Mouse (Mus musculus) intestine, embryonic 16.5 days (tissue): ENCODE data around the gene Ovol1. TPM values are rescaled to one million over a fixed set of nuclear protein-coding genes. Genes with fewer than 3 reads are reported as not detected.
A peak's percentile ranks its signal among the peaks of the same experiment; 100 is the strongest.

Experiments used
- ATAC-seq: fragments of 200-750 bp; cut with Nextera tagmentation; 2 replicates; pipeline ENCODE4 v1.8.0; 2017; ENCODE audit warnings: moderate TSS enrichment, moderate library complexity
- H3K27ac ChIP-seq: fragments of 300-500 bp; sonication (generic); 2 replicates; pipeline ENCODE4 v1.5.1; 2014; ENCODE audit warnings: mild to moderate bottlenecking, low read length
- H3K27me3 ChIP-seq: fragments of 300-500 bp; sonication (generic); replicated peaks from 2 replicates; pipeline ENCODE4 v1.6.1; 2014; ENCODE audit warnings: low read length, control low read depth, mixed read lengths; ENCODE audit not compliant: control insufficient read depth, insufficient read depth
- H3K36me3 ChIP-seq: fragments of 300-500 bp; sonication (generic); 2 replicates; pipeline ENCODE4 v1.6.1; 2014; ENCODE audit warnings: low read length, control low read depth; ENCODE audit not compliant: control insufficient read depth, insufficient read depth
- H3K4me1 ChIP-seq: fragments of 300-500 bp; sonication (generic); 2 replicates; pipeline ENCODE4 v1.6.1; 2014; ENCODE audit warnings: low read length, control low read depth, mixed read lengths; ENCODE audit not compliant: control insufficient read depth, insufficient read depth
- H3K4me2 ChIP-seq: fragments of 300-500 bp; sonication (generic); 2 replicates; pipeline ENCODE4 v1.6.1; 2014; ENCODE audit warnings: low read depth, low read length, control low read depth
- H3K4me3 ChIP-seq: fragments of 300-500 bp; sonication (generic); 2 replicates; pipeline ENCODE4 v1.5.1; 2014; ENCODE audit warnings: mild to moderate bottlenecking, low read length
- H3K9ac ChIP-seq: fragments of 300-500 bp; sonication (generic); 2 replicates; pipeline ENCODE4 v1.6.1; 2014; ENCODE audit warnings: low read depth, low read length
- H3K9me3 ChIP-seq: fragments of 300-500 bp; sonication (generic); 2 replicates; pipeline ENCODE4 v1.6.1; 2016; ENCODE audit warnings: low read length, control low read depth; ENCODE audit not compliant: control insufficient read depth
- WGBS: fragments of 180-500 bp; shearing (Covaris S2); extraction: QIAGEN DNeasy Blood & Tissue Kit; methylation state at CpG from one replicate; pipeline ENCODE4 v1.1.7; 2014; 5-methylcytosine and 5-hydroxymethylcytosine counted together
- polyA plus RNA-seq: library from polyadenylated mRNA; unstranded; fragments of >200 nt; fragmentation: Nextera tagmentation; extraction: Ambion mirVana; gene quantifications from 2 replicates; pipeline ENCODE4 v1.2.1, GENCODE M21; 2015

Ovol1 gene
- polyA plus RNA-seq, 1 experiment from 2014 or later: 24.4 TPM

DNA sequence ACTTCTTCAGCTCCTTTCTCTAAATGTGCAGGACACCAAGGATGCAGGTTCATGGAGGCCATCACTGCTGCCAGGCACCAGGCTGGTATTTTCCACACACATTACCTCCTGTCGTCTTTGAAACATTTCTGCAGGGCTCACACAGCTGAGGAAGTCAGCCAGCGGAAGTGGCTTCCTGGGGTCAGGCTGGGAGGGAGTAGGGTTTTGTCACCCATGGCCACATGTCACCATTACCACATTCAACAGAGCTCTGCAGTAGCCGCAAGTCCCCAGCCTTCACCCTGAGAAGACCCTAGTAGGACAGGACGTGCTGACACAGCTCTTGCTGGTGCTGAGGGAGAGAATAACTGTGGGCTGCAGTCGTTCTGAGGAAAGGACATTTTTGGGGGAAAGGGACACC is 11.4 kb upstream of the Ovol1 start:
- peaks cover 20% of the 10 kb centered on the region for H3K4me1 ChIP-seq
- no peaks in the 10 kb centered on the region for H3K9me3 ChIP-seq
- no peak overlapping the region for H3K4me2 ChIP-seq
- H3K36me3 ChIP-seq: peaks cover 5% of the 10 kb centered on the region
- 70% methylated on average over 5 of the region's 5 CpGs for WGBS
- H3K27me3 ChIP-seq: no peaks in the 10 kb centered on the region
- H3K4me3 ChIP-seq: no peak overlapping the region
- ATAC-seq: no peak
- H3K9ac ChIP-seq: no peak overlapping the region
- H3K27ac ChIP-seq: no peak overlapping the region

DNA sequence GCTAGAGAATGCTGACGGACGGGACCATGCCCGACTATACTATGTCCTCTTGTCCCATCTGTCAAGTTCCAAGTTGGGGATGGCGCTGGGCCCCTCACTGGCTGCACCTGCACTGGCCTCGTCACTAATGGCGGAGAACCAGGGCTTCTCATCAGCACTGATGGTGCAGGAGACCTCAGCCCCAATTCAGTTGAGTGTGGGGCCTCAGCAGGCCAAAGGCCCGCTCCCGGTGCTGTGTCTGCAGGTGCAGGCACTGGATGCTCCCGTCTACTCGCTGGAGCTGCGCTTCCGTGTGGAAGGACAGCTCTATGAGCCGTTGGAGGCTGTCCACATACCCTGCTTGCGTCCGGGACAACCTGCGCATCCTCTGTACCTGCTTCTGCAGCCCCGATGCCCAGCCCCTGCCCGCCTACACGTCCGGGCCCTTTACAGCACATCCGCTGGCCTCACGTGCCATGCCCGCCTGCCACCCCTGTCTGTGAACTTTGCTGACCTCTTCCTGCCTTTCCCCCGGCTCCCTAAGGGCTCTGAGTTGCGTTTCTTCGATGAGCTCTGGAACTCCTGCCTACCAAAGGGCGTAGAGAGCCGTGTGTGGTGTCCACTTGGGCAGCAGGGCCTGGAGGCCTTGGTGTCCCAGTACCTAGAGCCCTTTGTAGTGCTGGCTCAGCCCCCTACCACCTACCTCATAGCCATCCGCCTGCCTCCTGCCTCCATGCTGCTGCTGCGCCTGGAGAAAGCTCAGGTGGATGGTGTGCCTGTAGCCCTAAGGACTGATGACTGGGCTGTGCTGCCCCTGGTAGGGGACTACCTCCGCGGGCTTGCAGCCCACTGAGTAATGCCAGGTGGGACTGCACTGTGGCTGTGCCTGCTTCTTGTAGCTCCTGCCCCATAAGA is 10.2 kb upstream of the Ovol1 start:
- Histone ChIP-seq H3K9ac (peak overlapping the region; percentile 10; the same call in 1 of the 2 replicates), H3K9me3 (no peaks in the 10 kb centered on the region), H3K27me3 (no peaks in the 10 kb centered on the region), H3K4me3 (no peak overlapping the region), H3K4me1 (peaks cover 29% of the 10 kb centered on the region), H3K4me2 (no peak overlapping the region), H3K27ac (no peak overlapping the region), H3K36me3 (peaks cover 5% of the 10 kb centered on the region)
- no peak for ATAC-seq
- whole genome bisulfite sequencing: 88% methylated on average over 32 of the region's 32 CpGs

DNA sequence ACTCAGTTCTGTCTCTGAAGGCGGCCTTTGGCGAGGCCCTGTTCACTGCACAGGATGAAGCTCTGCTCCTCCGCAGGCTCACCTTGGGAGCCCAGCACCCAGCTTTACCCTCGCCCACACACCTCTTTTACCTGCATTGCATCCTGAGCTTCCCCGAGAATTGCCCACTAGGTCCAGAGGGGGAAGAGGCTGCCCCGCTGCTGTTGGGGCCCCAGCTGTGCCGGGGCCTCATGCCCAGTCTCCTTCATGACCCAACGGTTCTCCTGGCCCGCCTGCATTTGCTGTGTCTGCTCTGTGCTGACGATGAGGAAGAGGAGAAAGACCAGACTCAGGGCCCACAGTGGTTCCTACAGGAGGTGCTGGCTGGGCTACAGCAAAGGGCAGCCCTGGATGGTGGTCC is 9.1 kb upstream of the Ovol1 start:
- Histone ChIP-seq H3K4me3 (peak overlapping the region; percentile 80; the same call in 1 of the 2 replicates), H3K9me3 (no peaks in the 10 kb centered on the region), H3K4me2 (no peak overlapping the region; the same call in 1 of the 2 replicates), H3K4me1 (peaks cover 31% of the 10 kb centered on the region), H3K9ac (peak overlapping the region; percentile 89), H3K27ac (no peak overlapping the region), H3K36me3 (peaks cover 5% of the 10 kb centered on the region), H3K27me3 (no peaks in the 10 kb centered on the region)
- 86% methylated on average over 10 of the region's 10 CpGs for WGBS
- ATAC-seq: no peak

DNA sequence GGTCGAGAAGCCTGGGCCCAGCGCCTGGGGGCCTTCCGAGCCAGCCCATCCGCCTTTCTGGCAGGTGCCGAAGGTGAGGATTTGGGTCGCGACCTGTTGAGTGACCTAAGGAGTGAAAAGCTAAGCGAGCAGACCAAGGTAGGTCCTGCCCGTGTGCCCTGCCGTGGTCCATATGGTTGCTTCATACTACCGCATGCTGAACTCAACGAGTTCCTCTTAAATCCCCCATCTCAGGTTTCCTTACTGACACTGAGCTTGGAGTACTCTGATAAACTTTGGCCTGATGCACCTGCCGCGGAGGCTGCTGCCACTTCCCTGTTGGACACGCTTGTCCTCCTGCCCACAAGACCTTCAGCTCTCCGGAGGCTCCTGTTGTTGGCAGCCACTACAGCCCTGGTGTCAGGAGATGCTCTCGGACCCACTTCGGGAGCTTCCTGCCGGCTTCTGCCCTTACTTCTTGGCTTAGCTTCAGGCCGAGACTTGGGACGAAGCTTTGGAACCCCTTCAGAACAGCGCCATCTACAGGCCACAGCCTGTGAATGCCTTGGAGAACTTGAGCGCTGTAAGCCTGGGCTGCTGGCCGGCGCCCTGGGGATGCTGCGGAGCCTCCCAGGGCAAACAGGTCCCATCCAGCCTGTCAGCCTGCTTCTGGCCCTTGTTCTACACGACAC is 8.2 kb upstream of the Ovol1 start:
- H3K9me3 ChIP-seq: no peaks in the 10 kb centered on the region
- no peaks in the 10 kb centered on the region for H3K27me3 ChIP-seq
- peak overlapping the region; percentile 97 for H3K27ac ChIP-seq
- H3K9ac ChIP-seq: peak overlapping the region; percentile 89
- H3K4me3 ChIP-seq: peak overlapping the region; percentile 80
- ATAC-seq: peak; percentile 6; the same call in 1 of the 2 replicates
- peaks cover 32% of the 10 kb centered on the region for H3K4me1 ChIP-seq
- H3K36me3 ChIP-seq: peaks cover 5% of the 10 kb centered on the region
- 6% methylated on average over 27 of the region's 27 CpGs for WGBS
- peak overlapping the region; percentile 97 for H3K4me2 ChIP-seq

DNA sequence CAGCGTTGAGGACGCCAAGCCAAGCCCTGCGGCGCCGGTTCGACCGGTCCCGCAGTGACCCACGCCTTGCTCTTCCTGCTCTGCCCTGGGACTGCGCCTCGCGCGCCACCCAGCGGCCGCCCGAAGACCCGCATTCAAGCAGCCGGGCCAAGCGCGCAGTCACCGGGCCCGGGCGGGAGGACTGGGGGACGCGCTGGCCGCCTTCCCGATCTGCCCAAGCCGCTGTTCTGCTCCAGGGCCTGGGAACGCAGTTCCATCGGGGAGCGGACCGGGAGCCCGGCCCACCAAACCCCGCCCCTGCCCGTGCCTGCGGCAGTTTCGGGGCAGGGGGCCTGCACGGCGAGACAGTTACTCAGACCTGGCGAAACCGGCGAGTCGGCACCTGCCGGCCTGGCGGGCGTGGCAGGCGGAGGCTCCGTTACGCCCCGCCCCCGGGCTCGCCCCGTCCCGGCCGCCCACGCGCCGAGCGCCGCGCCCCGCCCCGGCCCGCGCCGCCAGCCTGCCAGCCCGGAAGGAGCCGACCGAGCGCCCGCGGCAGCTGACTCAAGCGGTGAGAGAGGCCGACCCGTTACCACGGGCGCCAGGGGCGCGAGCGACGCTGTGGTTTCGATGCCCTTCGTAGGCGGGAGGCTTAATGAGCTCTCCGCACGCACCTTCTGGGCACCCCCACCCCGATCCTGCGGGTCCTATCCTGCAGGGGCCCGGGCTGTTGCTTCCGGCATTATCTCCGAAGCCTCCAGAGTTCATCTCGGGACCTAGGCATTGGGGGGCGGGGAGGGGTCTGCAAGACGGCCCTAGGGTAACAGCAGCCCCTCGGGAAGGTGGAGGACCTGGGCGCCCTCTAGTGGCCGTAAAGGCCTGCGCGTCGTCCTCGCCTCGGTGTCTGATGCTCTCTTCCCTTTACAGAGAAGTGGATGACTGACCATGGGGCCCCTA is 7.4 kb upstream of the Ovol1 start, which contains the start of gene Ap5b1:
TSS of gene Ap5b1 (plus strand) at position 492 of the 936 bp plus-strand sequence.
- H3K27me3 ChIP-seq: no peaks in the 10 kb centered on the region
- H3K4me1 ChIP-seq: peaks cover 32% of the 10 kb centered on the region
- H3K36me3 ChIP-seq: peaks cover 5% of the 10 kb centered on the region
- ATAC-seq: peak; percentile 90
- H3K27ac ChIP-seq: peak within 1 kb of the TSS; percentile 97
- WGBS: under 1% methylated on average over 97 of the region's 102 CpGs
- peak within 1 kb of the TSS; percentile 89 for H3K9ac ChIP-seq
- H3K9me3 ChIP-seq: no peaks in the 10 kb centered on the region
- peak within 1 kb of the TSS; percentile 80 for H3K4me3 ChIP-seq
- H3K4me2 ChIP-seq: peak within 1 kb of the TSS; percentile 97

DNA sequence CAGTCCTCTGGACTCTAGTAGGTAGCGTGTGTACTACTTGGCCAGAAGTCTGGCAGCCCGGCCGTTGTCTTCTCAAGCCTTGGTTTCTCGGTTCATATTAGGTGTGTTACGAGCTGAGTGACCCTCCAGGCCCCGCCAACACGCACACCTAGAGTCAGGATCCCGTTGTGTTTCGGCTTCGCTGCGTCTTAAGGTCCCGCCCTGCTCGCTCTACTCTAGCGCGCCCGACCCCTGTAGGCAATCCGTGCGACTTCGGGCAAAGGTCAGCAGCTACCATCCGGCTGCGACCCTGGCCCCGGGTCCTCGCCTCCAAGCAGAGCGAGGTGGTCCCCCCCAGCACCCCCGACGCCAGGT is 6.7 kb upstream of the Ovol1 start:
- Histone ChIP-seq H3K36me3 (peaks cover 5% of the 10 kb centered on the region), H3K4me3 (peak overlapping the region; percentile 80), H3K4me1 (peaks cover 32% of the 10 kb centered on the region), H3K9ac (peak overlapping the region; percentile 89), H3K27ac (peak overlapping the region; percentile 97), H3K27me3 (no peaks in the 10 kb centered on the region), H3K9me3 (no peaks in the 10 kb centered on the region), H3K4me2 (peak overlapping the region; percentile 97)
- ATAC-seq: peak; percentile 49
- WGBS: 2% methylated on average over 26 of the region's 26 CpGs

DNA sequence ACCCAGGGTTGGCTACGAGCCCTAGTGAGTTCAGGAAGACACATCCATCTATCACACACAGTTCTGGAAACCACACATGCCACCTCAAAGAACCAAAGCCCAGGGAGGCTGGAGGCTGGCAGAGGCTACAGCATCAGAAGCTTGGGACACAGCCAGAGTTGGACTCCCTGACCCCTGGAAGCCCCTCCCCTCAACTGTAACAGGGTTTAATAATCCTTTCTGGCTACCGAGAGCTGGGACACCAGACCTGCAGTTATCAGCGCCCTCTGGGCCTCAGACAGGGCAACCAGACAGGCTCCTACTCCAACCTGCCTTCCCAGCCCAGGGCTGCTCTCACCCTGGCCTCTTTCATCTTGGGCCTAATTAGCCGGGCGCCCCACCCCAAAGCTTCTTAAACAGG is 5.9 kb upstream of the Ovol1 start:
- Histone ChIP-seq H3K27ac (peak overlapping the region; percentile 97), H3K4me3 (no peak overlapping the region; the same call in 1 of the 2 replicates), H3K4me2 (peak overlapping the region; percentile 97), H3K27me3 (0 out of 2 replicates have a peak, but pooled peaks cover 2% of the 10 kb centered on the region), H3K9me3 (no peaks in the 10 kb centered on the region), H3K4me1 (peaks cover 32% of the 10 kb centered on the region), H3K36me3 (peaks cover 5% of the 10 kb centered on the region), H3K9ac (peak overlapping the region; percentile 89; the same call in 1 of the 2 replicates)
- WGBS: 58% methylated on average over 5 of the region's 5 CpGs
- ATAC-seq: no peak

DNA sequence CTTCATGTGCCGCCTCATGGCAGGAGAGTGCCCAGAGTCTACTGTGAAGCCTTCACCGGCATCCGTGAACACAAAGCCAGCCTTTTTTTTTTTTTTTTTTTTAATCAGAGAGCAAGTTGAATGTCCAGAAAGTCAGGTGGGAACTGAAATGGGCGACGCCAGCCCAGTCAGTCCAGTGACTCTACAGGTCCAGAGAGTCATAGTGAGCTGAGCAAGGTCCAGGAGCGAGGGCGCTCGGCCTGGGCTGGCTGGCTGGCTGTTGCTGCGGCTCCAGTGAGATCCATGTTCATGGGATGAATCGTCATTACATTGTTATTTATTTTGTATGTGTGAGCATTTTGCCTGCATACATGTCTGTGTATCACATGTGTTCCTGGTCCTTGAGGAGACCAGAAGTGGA is 2.3 kb upstream of the Ovol1 start:
- Histone ChIP-seq H3K9ac (no peak overlapping the region), H3K4me2 (no peak overlapping the region), H3K27me3 (peaks cover 4% of the 10 kb centered on the region; the same call in 1 of the 2 replicates), H3K9me3 (no peaks in the 10 kb centered on the region), H3K36me3 (no peaks in the 10 kb centered on the region), H3K27ac (0 out of 2 replicates have a peak overlapping the region, but pooled peaks have one; percentile 92), H3K4me3 (no peak overlapping the region), H3K4me1 (peaks cover 23% of the 10 kb centered on the region)
- WGBS: 91% methylated on average over 10 of the region's 10 CpGs
- no peak for ATAC-seq
